Mouse (Mus musculus) forebrain, embryonic 13.5 days (tissue): ENCODE measurements at regions not wholly inside any gene's neighbourhood (a gene's known extent, or its start where the extent isn't known, plus 50 kb on each side); places are given as distances from the start of the nearest gene placed in this dataset.

Experiments used
- ATAC-seq: fragments of 200-750 bp; cut with Nextera tagmentation; 2 replicates; pipeline ENCODE4 v1.8.0; 2017
- H3K27ac ChIP-seq: fragments of 300-500 bp; sonication (generic); 2 replicates; pipeline ENCODE4 v1.5.1; 2015; ENCODE audit warnings: inconsistent platforms, mild to moderate bottlenecking, moderate library complexity
- H3K27me3 ChIP-seq: fragments of 300-500 bp; sonication (generic); 2 replicates; pipeline ENCODE4 v1.6.1; 2015; ENCODE audit warnings: mild to moderate bottlenecking, inconsistent platforms
- H3K36me3 ChIP-seq: fragments of 300-500 bp; sonication (generic); 2 replicates; pipeline ENCODE4 v1.6.1; 2015; ENCODE audit warnings: mild to moderate bottlenecking, inconsistent platforms; ENCODE audit not compliant: poor library complexity, severe bottlenecking
- H3K4me1 ChIP-seq: fragments of 300-500 bp; sonication (generic); 2 replicates; pipeline ENCODE4 v1.6.1; 2015; ENCODE audit warnings: inconsistent platforms
- H3K4me2 ChIP-seq: fragments of 300-500 bp; sonication (generic); 2 replicates; pipeline ENCODE4 v1.6.1; 2015; ENCODE audit warnings: inconsistent platforms, mild to moderate bottlenecking, moderate library complexity
- H3K4me3 ChIP-seq: fragments of 300-500 bp; sonication (generic); 2 replicates; pipeline ENCODE4 v1.5.1; 2015; ENCODE audit warnings: mild to moderate bottlenecking, inconsistent platforms
- H3K9ac ChIP-seq: fragments of 300-500 bp; sonication (generic); 2 replicates; pipeline ENCODE4 v1.6.1; 2015; ENCODE audit warnings: mild to moderate bottlenecking, inconsistent platforms
- H3K9me3 ChIP-seq: fragments of 300-500 bp; sonication (generic); replicated peaks from 2 replicates; pipeline ENCODE4 v1.6.1; 2016; ENCODE audit warnings: inconsistent platforms
- WGBS: fragments of 180-500 bp; shearing (Covaris S2); methylation state at CpG from one replicate; pipeline ENCODE4 v1.1.7; 2015; 5-methylcytosine and 5-hydroxymethylcytosine counted together

DNA sequence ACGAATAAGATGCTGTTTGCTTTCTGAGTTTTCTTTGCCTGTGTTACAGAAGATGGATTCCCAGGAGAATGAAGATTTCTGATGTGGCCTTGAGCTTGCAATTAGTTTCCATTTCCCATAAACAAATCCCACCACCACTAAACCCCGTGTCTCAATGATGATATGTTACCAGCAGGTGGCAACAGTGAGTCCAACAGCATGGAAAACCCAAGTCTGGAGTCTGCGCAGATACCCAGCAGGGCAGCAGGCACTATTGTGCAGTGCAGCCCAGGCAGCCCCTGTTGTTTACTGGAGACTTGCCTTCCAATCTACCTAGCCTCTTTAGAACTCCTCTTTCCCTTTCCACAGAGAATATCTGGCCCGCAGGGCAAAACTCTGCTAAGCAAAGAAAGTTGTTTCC, 62.7 kb downstream of the Bmp2 start:
- Histone ChIP-seq H3K4me2 (no peak overlapping the region), H3K36me3 (no peaks in the 10 kb centered on the region), H3K27ac (no peak overlapping the region), H3K9ac (no peak overlapping the region), H3K9me3 (no peaks in the 10 kb centered on the region), H3K4me3 (no peak overlapping the region), H3K4me1 (no peaks in the 10 kb centered on the region), H3K27me3 (no peaks in the 10 kb centered on the region)
- peak; percentile 85 for ATAC-seq
- WGBS = 22% methylated on average over 4 of the region's 4 CpGs

GRCm38 (mm10) chr2:133615299-133615698, 63.3 kb downstream of the Bmp2 start:
- WGBS = 77% methylated on average over 3 of the region's 3 CpGs
- Histone ChIP-seq H3K4me3 (no peak overlapping the region), H3K27me3 (no peaks in the 10 kb centered on the region), H3K9ac (no peak overlapping the region), H3K36me3 (no peaks in the 10 kb centered on the region), H3K4me2 (no peak overlapping the region), H3K27ac (no peak overlapping the region), H3K4me1 (no peaks in the 10 kb centered on the region), H3K9me3 (no peaks in the 10 kb centered on the region)
- ATAC-seq = peak; percentile 59; the same call in 1 of the 2 replicates

GRCm38 (mm10) chr2:133617317-133617835, 65.4 kb downstream of the Bmp2 start:
- ATAC-seq = no peak
- H3K9me3 ChIP-seq = no peaks in the 10 kb centered on the region
- no peaks in the 10 kb centered on the region for H3K4me1 ChIP-seq
- H3K36me3 ChIP-seq = no peaks in the 10 kb centered on the region
- no peak overlapping the region for H3K9ac ChIP-seq
- 87% methylated on average over 3 of the region's 3 CpGs for WGBS
- no peak overlapping the region for H3K4me3 ChIP-seq
- no peak overlapping the region for H3K27ac ChIP-seq
- H3K4me2 ChIP-seq = no peak overlapping the region
- H3K27me3 ChIP-seq = no peaks in the 10 kb centered on the region

DNA sequence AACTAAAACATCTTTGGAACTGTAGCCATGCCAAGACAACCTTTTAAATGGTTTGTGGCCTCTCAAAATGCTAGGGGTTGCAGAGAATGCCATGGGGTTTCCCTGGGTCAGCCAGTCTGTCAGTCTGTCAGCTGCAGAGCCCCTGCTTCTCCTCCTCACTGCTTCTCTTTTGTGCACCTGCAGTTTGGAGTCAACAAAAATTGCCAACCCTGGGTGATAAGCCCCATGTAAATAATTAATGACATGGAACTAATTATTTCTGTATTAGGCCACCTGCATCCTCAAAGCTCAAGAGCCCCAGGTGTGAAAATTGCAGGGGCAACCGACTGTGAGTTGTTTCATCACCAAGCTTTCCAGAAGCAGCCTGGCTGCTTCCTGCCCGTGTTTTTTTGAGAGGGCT, 70.6 kb downstream of the Bmp2 start:
- no peak overlapping the region for H3K4me2 ChIP-seq
- 29% methylated on average over 2 of the region's 2 CpGs for WGBS
- ATAC-seq = no peak
- no peaks in the 10 kb centered on the region for H3K27me3 ChIP-seq
- H3K9ac ChIP-seq = no peak overlapping the region
- H3K27ac ChIP-seq = no peak overlapping the region
- H3K4me1 ChIP-seq = no peaks in the 10 kb centered on the region
- no peak overlapping the region for H3K4me3 ChIP-seq
- H3K9me3 ChIP-seq = no peaks in the 10 kb centered on the region
- H3K36me3 ChIP-seq = no peaks in the 10 kb centered on the region

- Histone ChIP-seq H3K9ac (no peak overlapping the region), H3K9me3 (no peaks in the 10 kb centered on the region), H3K4me1 (no peaks in the 10 kb centered on the region), H3K4me2 (no peak overlapping the region), H3K27ac (no peak overlapping the region), H3K27me3 (no peaks in the 10 kb centered on the region), H3K4me3 (no peak overlapping the region), H3K36me3 (no peaks in the 10 kb centered on the region)
- 80% methylated on average over 2 of the region's 2 CpGs for WGBS
- ATAC-seq = no peak
Observed at GRCm38 (mm10) chr2:133625542-133625941, 73.6 kb downstream of the Bmp2 start.

DNA sequence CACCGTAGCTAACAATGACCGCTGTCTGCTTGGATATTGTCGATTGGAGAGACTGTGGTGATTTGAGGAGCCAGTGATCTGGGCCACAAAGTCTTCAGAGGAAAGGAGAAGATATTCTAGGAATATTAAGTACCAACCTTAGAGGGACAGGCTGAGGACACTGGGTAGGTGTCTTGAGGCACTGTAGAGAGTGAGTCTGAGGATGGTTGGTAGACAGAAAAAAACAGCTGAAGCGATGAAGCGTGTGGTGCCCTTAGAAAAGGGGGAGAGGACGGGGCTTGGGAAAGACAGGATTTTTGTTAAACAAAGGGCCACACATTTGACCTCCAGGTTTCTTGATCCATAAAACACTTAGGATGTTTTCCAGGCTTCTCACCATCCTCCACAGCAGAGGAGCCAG, 76.9 kb downstream of the Bmp2 start:
- Histone ChIP-seq H3K9me3 (no peaks in the 10 kb centered on the region), H3K36me3 (no peaks in the 10 kb centered on the region), H3K27ac (no peak overlapping the region), H3K4me2 (no peak overlapping the region), H3K27me3 (no peaks in the 10 kb centered on the region), H3K4me1 (no peaks in the 10 kb centered on the region), H3K4me3 (no peak overlapping the region), H3K9ac (no peak overlapping the region)
- ATAC-seq = no peak
- WGBS = 78% methylated on average over 6 of the region's 6 CpGs

- WGBS = 17% methylated on average over 1 of the region's 1 CpGs
- ATAC-seq = no peak
- no peaks in the 10 kb centered on the region for H3K4me1 ChIP-seq
- H3K27ac ChIP-seq = no peak overlapping the region
- H3K4me2 ChIP-seq = no peak overlapping the region
- no peak overlapping the region for H3K9ac ChIP-seq
- no peaks in the 10 kb centered on the region for H3K27me3 ChIP-seq
- H3K4me3 ChIP-seq = no peak overlapping the region
- H3K36me3 ChIP-seq = no peaks in the 10 kb centered on the region
- H3K9me3 ChIP-seq = no peaks in the 10 kb centered on the region
Observed at GRCm38 (mm10) chr2:133635434-133635833, 83.5 kb downstream of the Bmp2 start.

- Histone ChIP-seq H3K9ac (no peak overlapping the region), H3K4me2 (no peak overlapping the region), H3K4me1 (no peaks in the 10 kb centered on the region), H3K36me3 (no peaks in the 10 kb centered on the region), H3K27ac (no peak overlapping the region), H3K4me3 (no peak overlapping the region), H3K9me3 (no peaks in the 10 kb centered on the region), H3K27me3 (no peaks in the 10 kb centered on the region)
- ATAC-seq = no peak
- 93% methylated on average over 6 of the region's 6 CpGs for WGBS
Observed at GRCm38 (mm10) chr2:133649874-133650481, 98.0 kb downstream of the Bmp2 start.

- Histone ChIP-seq H3K36me3 (no peaks in the 10 kb centered on the region), H3K4me2 (no peak overlapping the region), H3K27me3 (no peaks in the 10 kb centered on the region), H3K4me3 (no peak overlapping the region), H3K9ac (no peak overlapping the region), H3K9me3 (no peaks in the 10 kb centered on the region), H3K27ac (no peak overlapping the region), H3K4me1 (no peaks in the 10 kb centered on the region)
- no peak for ATAC-seq
- WGBS = 75% methylated on average over 9 of the region's 9 CpGs
Observed at GRCm38 (mm10) chr2:133666331-133667054, 114.5 kb downstream of the Bmp2 start.

DNA sequence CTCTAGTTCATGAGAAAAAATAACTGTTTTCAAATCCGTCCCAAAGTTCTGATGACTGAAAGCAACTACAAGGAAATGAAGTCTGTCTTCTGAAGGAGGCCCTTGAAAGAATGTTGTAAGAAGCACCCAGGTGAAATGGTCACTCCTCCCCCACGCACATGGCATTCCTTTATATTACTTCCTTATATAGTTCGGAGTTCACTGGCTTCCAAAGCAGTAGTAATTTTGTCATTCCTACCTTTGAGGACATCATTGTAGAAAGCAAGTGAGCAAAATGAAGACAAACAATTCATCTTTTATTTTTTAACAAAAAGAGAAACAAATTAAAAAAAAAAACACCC, 115.1 kb downstream of the Bmp2 start:
- H3K4me2 ChIP-seq = no peak overlapping the region
- H3K27me3 ChIP-seq = no peaks in the 10 kb centered on the region
- no peaks in the 10 kb centered on the region for H3K9me3 ChIP-seq
- H3K9ac ChIP-seq = no peak overlapping the region
- 91% methylated on average over 3 of the region's 3 CpGs for WGBS
- H3K4me3 ChIP-seq = no peak overlapping the region
- H3K4me1 ChIP-seq = no peaks in the 10 kb centered on the region
- no peak for ATAC-seq
- H3K27ac ChIP-seq = no peak overlapping the region
- no peaks in the 10 kb centered on the region for H3K36me3 ChIP-seq

DNA sequence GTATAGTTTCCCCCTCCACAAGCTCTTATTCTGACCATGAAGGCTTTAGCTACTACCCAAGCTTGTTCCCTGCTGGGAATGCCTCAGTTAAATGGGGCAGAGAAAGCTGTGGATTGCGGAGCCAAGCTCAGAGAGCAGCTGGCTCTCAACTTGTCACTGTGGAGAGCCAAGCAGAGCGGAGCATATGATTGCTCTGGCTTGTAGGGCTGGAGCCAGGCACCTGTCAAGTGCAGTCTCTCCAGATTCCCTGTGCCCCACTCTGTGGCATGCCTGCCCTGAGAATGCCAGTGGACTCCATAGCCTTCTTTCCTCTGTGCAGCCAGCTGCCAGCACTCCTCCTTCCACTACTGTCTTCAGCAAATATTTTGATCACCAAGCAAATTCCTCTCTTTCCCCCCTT, 117.9 kb downstream of the Bmp2 start:
- no peak overlapping the region for H3K9ac ChIP-seq
- H3K9me3 ChIP-seq = no peaks in the 10 kb centered on the region
- H3K27me3 ChIP-seq = no peaks in the 10 kb centered on the region
- no peaks in the 10 kb centered on the region for H3K4me1 ChIP-seq
- peak; percentile 51; the same call in 1 of the 2 replicates for ATAC-seq
- no peak overlapping the region for H3K27ac ChIP-seq
- no peak overlapping the region for H3K4me3 ChIP-seq
- 65% methylated on average over 2 of the region's 2 CpGs for WGBS
- no peaks in the 10 kb centered on the region for H3K36me3 ChIP-seq
- no peak overlapping the region for H3K4me2 ChIP-seq

DNA sequence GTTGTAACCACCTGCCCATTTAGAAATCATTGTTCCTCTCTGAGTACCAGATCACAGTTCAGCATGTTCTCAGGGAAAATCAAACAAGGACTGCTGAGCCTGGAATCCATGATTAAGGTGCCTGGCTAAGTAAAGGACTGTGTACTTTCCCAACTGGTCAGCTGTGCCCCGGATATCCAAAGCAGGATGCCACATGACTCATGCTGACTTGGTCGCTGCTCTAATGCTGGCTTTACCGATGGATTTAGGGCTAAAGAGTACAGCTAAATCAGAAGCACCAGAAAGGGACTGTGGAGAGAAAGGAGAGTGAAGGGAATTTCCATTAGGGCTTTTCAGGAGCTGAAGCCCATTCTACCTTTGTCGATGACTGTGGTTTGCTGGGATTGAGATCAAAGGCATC, 119.6 kb downstream of the Bmp2 start:
- Histone ChIP-seq H3K27ac (no peak overlapping the region), H3K4me3 (no peak overlapping the region), H3K9me3 (no peaks in the 10 kb centered on the region), H3K9ac (no peak overlapping the region), H3K27me3 (no peaks in the 10 kb centered on the region), H3K36me3 (no peaks in the 10 kb centered on the region), H3K4me1 (no peaks in the 10 kb centered on the region), H3K4me2 (no peak overlapping the region)
- ATAC-seq = no peak
- WGBS = 86% methylated on average over 4 of the region's 4 CpGs

GRCm38 (mm10) chr2:133684367-133684766, 132.4 kb downstream of the Bmp2 start:
- H3K27ac ChIP-seq = no peak overlapping the region
- H3K27me3 ChIP-seq = no peaks in the 10 kb centered on the region
- H3K9me3 ChIP-seq = no peaks in the 10 kb centered on the region
- H3K4me2 ChIP-seq = no peak overlapping the region
- no peak overlapping the region for H3K9ac ChIP-seq
- H3K4me3 ChIP-seq = no peak overlapping the region
- no peaks in the 10 kb centered on the region for H3K4me1 ChIP-seq
- ATAC-seq = no peak
- no peaks in the 10 kb centered on the region for H3K36me3 ChIP-seq
